Mouse (Mus musculus) 3T3-L1 (cell line): Measurements from ENCODE around the gene 1700021F05Rik.

ENCODE experiments used
- DNase-seq: peaks from one replicate; pipeline ENCODE4 v3.0.0-alpha.2; 2015; ENCODE audit warnings: low read depth, low spot score

1700021F05Rik gene

GRCm38 (mm10) chr10:43483426-43483995 lies 57.3 kb downstream of the 1700021F05Rik start:
- DNase-seq: peak; percentile 9

- DNase-seq: no peak
Measured at GRCm38 (mm10) chr10:43482021-43482420, 58.8 kb downstream of the 1700021F05Rik start.

DNA sequence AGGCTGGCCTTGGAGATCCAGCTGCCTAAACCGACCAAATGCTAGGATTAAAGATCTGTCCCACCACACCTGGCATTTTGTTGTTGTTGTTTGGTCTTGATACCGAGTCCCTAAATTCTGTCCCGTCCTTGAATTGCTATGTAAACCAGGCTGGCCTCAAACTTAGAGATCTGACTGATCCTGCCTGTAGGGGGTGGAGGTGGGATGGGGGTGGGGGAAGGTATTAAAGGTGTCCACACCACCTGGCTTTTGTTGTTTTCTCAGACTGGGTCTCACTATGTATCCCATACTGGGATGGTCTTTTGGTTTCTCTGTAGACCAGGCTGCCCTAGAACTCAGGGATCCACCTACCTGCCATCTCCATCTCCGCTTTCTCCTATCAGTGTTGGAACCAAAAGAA lies 59.6 kb downstream of the 1700021F05Rik start:
- DNase-seq: no peak

- DNase-seq: peak; percentile 18
Measured at GRCm38 (mm10) chr10:43480227-43480849, 60.5 kb downstream of the 1700021F05Rik start.

- DNase-seq: peak; percentile 68
Measured at GRCm38 (mm10) chr10:43479436-43480157, 61.2 kb downstream of the 1700021F05Rik start.

DNA sequence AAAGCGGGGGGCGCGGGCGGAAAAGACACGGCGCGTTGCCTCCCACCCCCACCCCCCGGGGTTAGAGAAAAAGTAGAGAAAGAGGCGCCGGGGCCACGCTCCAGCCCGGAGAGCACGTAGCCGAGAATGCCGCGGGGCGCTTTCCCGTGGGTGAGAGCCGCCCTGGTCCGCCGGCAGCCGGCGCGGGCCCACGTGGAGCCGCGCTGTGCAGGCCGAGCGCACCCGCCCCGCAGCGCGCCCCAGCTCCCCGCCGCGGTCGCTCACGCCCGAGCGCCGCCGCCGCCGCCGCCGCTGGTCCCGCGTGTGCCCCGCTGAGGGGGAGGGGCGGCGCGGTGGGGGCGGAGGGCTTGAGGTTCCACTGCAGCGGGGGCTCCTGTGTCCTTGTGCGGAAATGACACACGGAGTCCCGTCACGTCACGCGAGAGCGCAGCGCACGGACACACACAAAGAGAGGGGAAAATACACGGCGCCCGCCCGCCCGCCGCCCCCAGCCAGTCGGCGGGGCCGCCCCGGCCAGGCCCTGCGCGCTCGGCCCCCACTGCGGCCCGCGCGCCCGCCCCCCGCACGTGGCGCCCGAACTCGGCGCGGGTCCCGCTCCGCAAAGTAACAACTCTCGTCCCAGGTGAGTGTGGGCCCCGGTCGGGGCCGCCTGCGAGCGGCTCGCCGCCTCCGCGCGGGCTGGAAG lies 61.9 kb downstream of the 1700021F05Rik start, which contains the start of gene Bend3:
Bend3 (plus strand) TSS at position 81 of the 685 bp plus-strand sequence.
- DNase-seq: peak; percentile 25

GRCm38 (mm10) chr10:43477865-43478681 lies 62.7 kb downstream of the 1700021F05Rik start:
- peak; percentile 53 for DNase-seq

DNA sequence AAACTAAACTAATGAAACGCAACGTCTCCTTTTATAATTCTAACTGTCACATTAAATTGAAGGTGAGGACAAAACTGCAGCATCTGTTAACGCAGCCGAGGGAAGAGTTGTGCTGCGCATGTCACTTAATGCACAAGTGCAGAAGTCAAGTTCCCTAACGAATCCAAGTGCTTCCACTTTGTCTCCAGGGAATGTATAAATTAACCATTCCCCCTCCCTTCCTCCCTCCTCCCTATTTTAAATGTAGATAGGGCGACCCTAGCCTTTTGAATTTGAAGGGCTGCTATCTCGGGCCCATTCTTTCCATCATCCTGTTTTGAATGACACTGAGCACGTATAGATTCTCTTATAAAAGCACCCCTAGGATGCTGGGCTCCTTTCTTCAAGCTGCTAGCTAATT lies 63.3 kb downstream of the 1700021F05Rik start:
- no peak for DNase-seq

- no peak for DNase-seq
Measured at GRCm38 (mm10) chr10:43475376-43475775, 65.4 kb downstream of the 1700021F05Rik start.
